In the genomic region with DNA sequence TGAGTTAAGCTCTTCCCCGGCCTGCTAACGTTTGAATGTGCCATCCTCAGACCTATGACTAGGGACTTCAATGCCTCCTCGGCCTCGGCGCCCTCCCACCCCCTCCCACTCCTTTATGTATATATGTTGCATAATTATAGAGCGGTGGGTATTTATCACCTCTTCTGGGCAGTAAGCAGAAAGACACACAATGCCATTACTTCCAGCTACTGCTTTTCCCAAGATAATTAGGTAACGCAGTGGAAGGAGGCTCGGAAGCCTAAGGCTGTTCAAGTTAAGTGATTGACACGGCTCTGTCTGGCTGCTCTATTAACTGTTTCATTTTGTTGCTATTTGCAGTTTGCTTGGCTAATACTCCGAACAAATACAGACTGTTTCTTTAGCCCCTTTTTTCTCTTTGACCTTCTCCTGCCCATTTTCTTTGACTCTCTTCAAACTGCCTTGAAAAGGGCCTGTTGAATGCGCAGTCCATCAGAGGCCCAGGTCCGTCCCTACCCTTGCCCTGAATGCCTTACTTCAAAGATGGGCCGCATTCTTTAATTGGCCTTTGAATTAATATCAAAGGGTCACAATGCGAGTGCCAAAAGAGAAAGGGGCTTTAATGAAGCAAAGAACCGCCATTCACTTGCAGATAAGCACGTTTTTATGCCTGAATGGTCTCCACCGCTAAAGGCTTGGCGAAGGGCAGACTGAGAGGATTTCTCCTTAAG, we compare ENCODE assay signal across 15 mouse cellular contexts. TPM values are rescaled to one million over a fixed set of nuclear protein-coding genes. Genes with fewer than 3 reads are reported as not detected.
DNase-seq lines count a peak whose midpoint lies in the region; ATAC-seq and TF ChIP-seq lines count a peak whose summit lies in the region.
"Had no signal": no experiment of that assay in that cellular context is flagged by ENCODE, and none has a peak within 500 bp of the region (broad histone marks: within the 10 kb centered on the region; RNA-seq: fewer than 3 reads in every experiment).

No protein-coding gene starts in this region.

- H3K4me3 ChIP-seq in neural tube, embryonic 12.5 days, result no peak overlapping the region
- no peak overlapping the region for H3K4me3 ChIP-seq in forebrain, embryonic 16.5 days (replicated peaks; ENCODE audit: low read length)
- H3K4me3 ChIP-seq in lung, postnatal 0 days (ENCODE audit: low read depth, low read length), result no peak overlapping the region
- H3K4me3 ChIP-seq in liver, embryonic 11.5 days (ENCODE audit: low read depth, low read length), result no peak overlapping the region
- H3K4me3 ChIP-seq: heart, embryonic 13.5 days; liver, embryonic 15.5 days had no signal

- H3K9me3 ChIP-seq in neural tube, embryonic 12.5 days, result no peaks in the 10 kb centered on the region
- H3K9me3 ChIP-seq in forebrain, embryonic 16.5 days (ENCODE audit: control insufficient read depth, low read length), result no peaks in the 10 kb centered on the region
- no peaks in the 10 kb centered on the region for H3K9me3 ChIP-seq in lung, postnatal 0 days (ENCODE audit: low read length)
- no peaks in the 10 kb centered on the region for H3K9me3 ChIP-seq in liver, embryonic 11.5 days (ENCODE audit: control insufficient read depth, low read length)
- H3K9me3 ChIP-seq: heart, embryonic 13.5 days; liver, embryonic 15.5 days had no signal

- TF ChIP-seq CTCF in lung, postnatal 0 days (IDR thresholded peaks at IDR 0.05), result no peak

- H3K36me3 ChIP-seq in neural tube, embryonic 12.5 days, result no peaks in the 10 kb centered on the region
- no peaks in the 10 kb centered on the region for H3K36me3 ChIP-seq in forebrain, embryonic 16.5 days (ENCODE audit: control insufficient read depth, insufficient read depth)
- H3K36me3 ChIP-seq in lung, postnatal 0 days (ENCODE audit: insufficient read depth, low read length), result no peaks in the 10 kb centered on the region
- no peaks in the 10 kb centered on the region for H3K36me3 ChIP-seq in liver, embryonic 11.5 days (ENCODE audit: control insufficient read depth, insufficient read depth, low read length)
- H3K36me3 ChIP-seq: heart, embryonic 13.5 days; liver, embryonic 15.5 days had no signal

- H3K9ac ChIP-seq in neural tube, embryonic 12.5 days, result no peak overlapping the region
- no peak overlapping the region for H3K9ac ChIP-seq in forebrain, embryonic 16.5 days (replicated peaks; ENCODE audit: low read depth, low read length)
- no peak overlapping the region for H3K9ac ChIP-seq in lung, postnatal 0 days (replicated peaks; ENCODE audit: low read depth)
- no peak overlapping the region for H3K9ac ChIP-seq in liver, embryonic 11.5 days (ENCODE audit: low read depth, low read length)
- H3K9ac ChIP-seq: heart, embryonic 13.5 days; liver, embryonic 15.5 days had no signal

- DNase-seq in neural tube, embryonic 10.5 days (ENCODE audit: extremely low spot score, low spot score), result no peak
- peak; percentile 62 for DNase-seq in mesoderm, embryonic 11.5 days (ENCODE audit: low read depth, low spot score)
- DNase-seq in lung, postnatal 0 days (ENCODE audit: low spot score), result no peak
- no peak for DNase-seq in urinary bladder, adult 18-20 months (ENCODE audit: low spot score in 2 of 2)
- DNase-seq in liver, embryonic 11.5 days (ENCODE audit: low spot score), result no peak
- no peak for DNase-seq in T-cell, adult 2 months (ENCODE audit: low spot score)
- DNase-seq: cerebellum, postnatal 10 days; left cerebral cortex, postnatal 4 days had no signal

- H3K27me3 ChIP-seq in neural tube, embryonic 12.5 days (replicated peaks), result peaks cover 24% of the 10 kb centered on the region
- H3K27me3 ChIP-seq in forebrain, embryonic 16.5 days (replicated peaks; ENCODE audit: control insufficient read depth, insufficient read depth, low read length), result peaks cover 89% of the 10 kb centered on the region
- peaks cover 27% of the 10 kb centered on the region for H3K27me3 ChIP-seq in lung, postnatal 0 days (replicated peaks; ENCODE audit: insufficient read depth, low read length)
- peaks cover 25% of the 10 kb centered on the region for H3K27me3 ChIP-seq in liver, embryonic 11.5 days (replicated peaks; ENCODE audit: control insufficient read depth, insufficient read depth, low read length)

- no peak for TF ChIP-seq EP300 in lung, postnatal 0 days (IDR thresholded peaks at IDR 0.05)

- peak; percentile 80 for ATAC-seq in neural tube, embryonic 12.5 days (ENCODE audit: low FRiP score, low read depth)
- peak; percentile 82 for ATAC-seq in forebrain, embryonic 16.5 days
- no peak for ATAC-seq in lung, postnatal 0 days
- no peak for ATAC-seq in liver, embryonic 11.5 days (replicated peaks; ENCODE audit: low FRiP score)

- 11% methylated on average over 18 of the region's 18 CpGs for whole genome bisulfite sequencing in neural tube, embryonic 12.5 days
- WGBS in forebrain, embryonic 16.5 days, result 4% methylated on average over 18 of the region's 18 CpGs
- 47% methylated on average over 18 of the region's 18 CpGs for WGBS in lung, postnatal 0 days
- 59% methylated on average over 18 of the region's 18 CpGs for WGBS in liver, embryonic 11.5 days

- H3K27ac ChIP-seq in neural tube, embryonic 12.5 days, result no peak overlapping the region
- H3K27ac ChIP-seq in forebrain, embryonic 16.5 days (ENCODE audit: low read length), result no peak overlapping the region
- no peak overlapping the region for H3K27ac ChIP-seq in lung, postnatal 0 days (ENCODE audit: low read length)
- H3K27ac ChIP-seq in liver, embryonic 11.5 days (ENCODE audit: low read depth, low read length), result no peak overlapping the region
- H3K27ac ChIP-seq: heart, embryonic 13.5 days; kidney, postnatal 0 days; liver, embryonic 15.5 days; macrophage had no signal

- H3K4me1 ChIP-seq in neural tube, embryonic 12.5 days, result peaks cover 59% of the 10 kb centered on the region
- no peaks in the 10 kb centered on the region; the same call in 1 of the 2 replicates for H3K4me1 ChIP-seq in forebrain, embryonic 16.5 days (replicated peaks; ENCODE audit: control insufficient read depth, insufficient read depth, low read length)
- no peaks in the 10 kb centered on the region for H3K4me1 ChIP-seq in lung, postnatal 0 days (ENCODE audit: insufficient read depth, low read depth, low read length)
- H3K4me1 ChIP-seq in liver, embryonic 11.5 days (replicated peaks; ENCODE audit: control insufficient read depth, insufficient read depth, low read length), result no peaks in the 10 kb centered on the region
- H3K4me1 ChIP-seq: heart, embryonic 13.5 days; liver, embryonic 15.5 days had no signal

- peak overlapping the region; percentile 35 for H3K4me2 ChIP-seq in neural tube, embryonic 12.5 days (replicated peaks)
- no peak overlapping the region for H3K4me2 ChIP-seq in forebrain, embryonic 16.5 days (ENCODE audit: low read length)
- no peak overlapping the region for H3K4me2 ChIP-seq in lung, postnatal 0 days (replicated peaks; ENCODE audit: low read depth, low read length)
- H3K4me2 ChIP-seq in liver, embryonic 11.5 days, result no peak overlapping the region
- H3K4me2 ChIP-seq: heart, embryonic 13.5 days; liver, embryonic 15.5 days had no signal

RNA-seq across cellular contexts. Expression of a gene that starts 29.2 kb away (rescaled TPM):
- polyA plus RNA-seq in neural tube, embryonic 12.5 days (2016; fragmentation: Nextera tagmentation; extraction: Ambion mirVana), result 44.6 and 45.4 TPM in 2 replicates
- polyA plus RNA-seq in forebrain, embryonic 16.5 days (2015; fragmentation: Nextera tagmentation; extraction: Ambion mirVana), result 0.22 TPM in 1 of 2 replicates, not detected in the other
- polyA plus RNA-seq in lung, postnatal 0 days (2015; fragmentation: Nextera tagmentation; extraction: Ambion mirVana), result not detected in 2 replicates
- polyA plus RNA-seq in liver, embryonic 11.5 days (2014; fragmentation: Nextera tagmentation; extraction: Ambion mirVana), result 0.44 and 0.55 TPM in 2 replicates
- polyA plus RNA-seq: intestine, embryonic 14.5 days; kidney, postnatal 0 days; macrophage had no signal

Comparison
In these comparisons a context has a peak if more than half of its experiments do, and no peak if none do; other contexts are left out.
1. ATAC-seq: peak in neural tube, embryonic 12.5 days (single experiment) and forebrain, embryonic 16.5 days (single experiment); none in lung, postnatal 0 days (single experiment) and liver, embryonic 11.5 days (single experiment).
2. RNA of a gene that starts 29.2 kb away (polyA plus RNA-seq): 44.6 to 45.4 TPM in neural tube, embryonic 12.5 days; 0.44 to 0.55 TPM in liver, embryonic 11.5 days, 0.22 TPM in forebrain, embryonic 16.5 days and not detected in lung, postnatal 0 days; every median in the first group is over 10 times any median in the second.